Mouse (Mus musculus) myocyte (in vitro differentiated cells): ENCODE results near the gene Srgap3.

Experiments used
- CEBPB ChIP-seq: IDR thresholded peaks from 2 replicates; pipeline ENCODE4 v1.6.1; 2011; ENCODE audit warnings: mild to moderate bottlenecking, moderate library complexity; ENCODE audit not compliant: poor library complexity, insufficient read depth, severe bottlenecking
- MAX ChIP-seq: IDR thresholded peaks from one replicate; pipeline ENCODE4 v1.6.1; 2011; ENCODE audit warnings: low read depth, mild to moderate bottlenecking, control low read depth
- POLR2A ChIP-seq: IDR thresholded peaks from one replicate; pipeline ENCODE4 v1.6.1; 2011; ENCODE audit warnings: low read depth, mild to moderate bottlenecking, control low read depth, moderate library complexity; ENCODE audit not compliant: insufficient read length
- REST ChIP-seq: IDR thresholded peaks from one replicate; pipeline ENCODE4 v1.6.1; 2011; ENCODE audit warnings: mild to moderate bottlenecking, control low read depth, moderate library complexity; ENCODE audit not compliant: insufficient read depth, insufficient read length
- SRF ChIP-seq: IDR thresholded peaks from one replicate; pipeline ENCODE4 v1.6.1; 2011; ENCODE audit warnings: low read depth; ENCODE audit not compliant: control insufficient read depth, insufficient read length
- USF1 ChIP-seq: IDR thresholded peaks from one replicate; pipeline ENCODE4 v1.6.1; 2011; ENCODE audit warnings: low read depth, mild to moderate bottlenecking, control low read depth, moderate library complexity

DNA sequence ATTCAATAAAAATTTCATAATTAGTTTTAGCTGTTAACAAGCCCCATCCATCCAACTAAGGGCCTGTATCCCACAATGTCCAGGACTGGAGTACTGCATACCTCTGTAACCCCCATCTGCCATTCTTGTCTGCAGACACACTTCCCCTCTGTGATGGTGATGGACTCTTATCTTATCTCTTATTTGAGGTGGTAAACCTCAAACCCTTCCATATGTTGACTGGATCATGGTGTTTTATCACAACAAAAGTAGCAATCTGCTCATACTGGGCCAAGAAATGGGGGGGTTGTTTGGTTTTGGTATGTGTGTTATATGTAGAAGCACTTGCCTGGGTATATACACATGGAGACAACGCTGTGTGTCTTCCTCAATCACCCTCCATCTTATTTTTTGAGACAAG, 255.5 kb downstream of the Srgap3 start:
- no peak for TF ChIP-seq SRF
- no peak for TF ChIP-seq USF1
- TF ChIP-seq POLR2A = no peak
- TF ChIP-seq CEBPB = no peak
- no peak for TF ChIP-seq MAX
- no peak for TF ChIP-seq REST
